Mouse (Mus musculus): ENCODE measurements around the gene Fam185a.

Fam185a gene

GRCm38 (mm10) chr5:21434148-21434929 lies 9.6 kb downstream of the Fam185a start:
- DNase-seq: no peak

- DNase-seq: no peak
These were observed 11.8 kb downstream of the Fam185a start for GRCm38 (mm10) chr5:21436471-21436975.

GRCm38 (mm10) chr5:21438428-21438827 lies 13.7 kb downstream of the Fam185a start:
- DNase-seq: no peak

GRCm38 (mm10) chr5:21439446-21440110 lies 14.8 kb downstream of the Fam185a start:
- no peak for DNase-seq

GRCm38 (mm10) chr5:21440833-21441530 lies 16.2 kb downstream of the Fam185a start:
- peak; percentile 5 to 6 for DNase-seq

- peak in 1 of 2 experiments; percentile 11 for DNase-seq
These were observed 42.6 kb downstream of the Fam185a start for GRCm38 (mm10) chr5:21467387-21467786.

GRCm38 (mm10) chr5:21468100-21468499 lies 43.3 kb downstream of the Fam185a start:
- no peak for DNase-seq

GRCm38 (mm10) chr5:21478428-21478827 lies 53.7 kb downstream of the Fam185a start:
- DNase-seq: no peak

GRCm38 (mm10) chr5:21479746-21480145 lies 55.0 kb downstream of the Fam185a start:
- no peak for DNase-seq

GRCm38 (mm10) chr5:21481521-21481920 lies 56.8 kb downstream of the Fam185a start:
- no peak for DNase-seq

- no peak for DNase-seq
These were observed 57.9 kb downstream of the Fam185a start for GRCm38 (mm10) chr5:21482446-21483222.

- no peak for DNase-seq
These were observed 58.5 kb downstream of the Fam185a start for GRCm38 (mm10) chr5:21483275-21483674.

- DNase-seq: no peak
These were observed 60.6 kb downstream of the Fam185a start for GRCm38 (mm10) chr5:21485197-21485829.

- DNase-seq: no peak
These were observed 62.0 kb downstream of the Fam185a start for GRCm38 (mm10) chr5:21486798-21487197.

- DNase-seq: no peak
These were observed 62.5 kb downstream of the Fam185a start for GRCm38 (mm10) chr5:21487306-21487705.

GRCm38 (mm10) chr5:21487716-21488115 lies 63.0 kb downstream of the Fam185a start:
- DNase-seq: no peak

GRCm38 (mm10) chr5:21488506-21488905 lies 63.7 kb downstream of the Fam185a start:
- DNase-seq: no peak

GRCm38 (mm10) chr5:21489135-21489534 lies 64.4 kb downstream of the Fam185a start:
- DNase-seq: no peak

- DNase-seq: no peak
These were observed 66.7 kb downstream of the Fam185a start for GRCm38 (mm10) chr5:21491469-21491868.

GRCm38 (mm10) chr5:21492213-21492612 lies 67.5 kb downstream of the Fam185a start:
- DNase-seq: no peak

GRCm38 (mm10) chr5:21493294-21493999 lies 68.7 kb downstream of the Fam185a start:
- no peak for DNase-seq
